Mouse (Mus musculus) hindbrain, embryonic 13.5 days (tissue): ENCODE results near the gene Fcgrt. TPM values are rescaled to one million over a fixed set of nuclear protein-coding genes. Genes with fewer than 3 reads are reported as not detected.
"Not testable (repeated sequence)": the region's sequence is repeated elsewhere in the genome, so short reads cannot be mapped to it uniquely, and the experiment has no call there.

ENCODE experiments used
- ATAC-seq: fragments of 200-750 bp; cut with Nextera tagmentation; 2 replicates; pipeline ENCODE4 v1.8.0; 2017; ENCODE audit warnings: moderate TSS enrichment; ENCODE audit not compliant: low FRiP score
- H3K27ac ChIP-seq: fragments of 300-500 bp; sonication (generic); 2 replicates; pipeline ENCODE4 v1.5.1; 2015; ENCODE audit warnings: inconsistent platforms, mild to moderate bottlenecking, moderate library complexity
- H3K27me3 ChIP-seq: fragments of 300-500 bp; sonication (generic); 2 replicates; pipeline ENCODE4 v1.6.1; 2015; ENCODE audit warnings: mild to moderate bottlenecking, inconsistent platforms
- H3K36me3 ChIP-seq: fragments of 300-500 bp; sonication (generic); 2 replicates; pipeline ENCODE4 v1.6.1; 2015; ENCODE audit warnings: mild to moderate bottlenecking, inconsistent platforms
- H3K4me1 ChIP-seq: fragments of 300-500 bp; sonication (generic); replicated peaks from 2 replicates; pipeline ENCODE4 v1.6.1; 2015; ENCODE audit warnings: inconsistent platforms
- H3K4me2 ChIP-seq: fragments of 300-500 bp; sonication (generic); 2 replicates; pipeline ENCODE4 v1.6.1; 2015; ENCODE audit warnings: inconsistent platforms, mild to moderate bottlenecking, moderate library complexity
- H3K4me3 ChIP-seq: fragments of 300-500 bp; sonication (generic); 2 replicates; pipeline ENCODE4 v1.5.1; 2015; ENCODE audit warnings: mild to moderate bottlenecking, inconsistent platforms
- H3K9ac ChIP-seq: fragments of 300-500 bp; sonication (generic); 2 replicates; pipeline ENCODE4 v1.6.1; 2015; ENCODE audit warnings: mild to moderate bottlenecking, inconsistent platforms
- H3K9me3 ChIP-seq: fragments of 300-500 bp; sonication (generic); 2 replicates; pipeline ENCODE4 v1.6.1; 2016; ENCODE audit warnings: inconsistent platforms
- WGBS: fragments of 180-500 bp; shearing (Covaris S2); methylation state at CpG from one replicate; pipeline ENCODE4 v1.1.7; 2015; 5-methylcytosine and 5-hydroxymethylcytosine counted together
- polyA plus RNA-seq: library from polyadenylated mRNA; unstranded; fragments of >200 nt; fragmentation: Nextera tagmentation; extraction: Ambion mirVana; gene quantifications from 2 replicates; pipeline ENCODE4 v1.2.1, GENCODE M21; 2015

Gene Fcgrt
- polyA plus RNA-seq, 1 experiment from 2014 or later = 28.3 TPM

- no peak overlapping the region for H3K27ac ChIP-seq
- H3K4me2 ChIP-seq = no peak overlapping the region
- H3K4me1 ChIP-seq = peaks cover 4% of the 10 kb centered on the region; the same call in 1 of the 2 replicates
- WGBS = 80% methylated on average over 9 of the region's 9 CpGs
- ATAC-seq = no peak
- H3K9ac ChIP-seq = peak overlapping the region; percentile 24; the same call in 1 of the 2 replicates
- H3K36me3 ChIP-seq = no peaks in the 10 kb centered on the region
- H3K27me3 ChIP-seq = no peaks in the 10 kb centered on the region
- H3K9me3 ChIP-seq = no peaks in the 10 kb centered on the region
- peak overlapping the region; percentile 9; the same call in 1 of the 2 replicates for H3K4me3 ChIP-seq
Observed at GRCm38 (mm10) chr7:45102940-45103585, 588 bp downstream of the Fcgrt start.

GRCm38 (mm10) chr7:45102441-45102840, 1.2 kb downstream of the Fcgrt start:
- ATAC-seq = no peak

DNA sequence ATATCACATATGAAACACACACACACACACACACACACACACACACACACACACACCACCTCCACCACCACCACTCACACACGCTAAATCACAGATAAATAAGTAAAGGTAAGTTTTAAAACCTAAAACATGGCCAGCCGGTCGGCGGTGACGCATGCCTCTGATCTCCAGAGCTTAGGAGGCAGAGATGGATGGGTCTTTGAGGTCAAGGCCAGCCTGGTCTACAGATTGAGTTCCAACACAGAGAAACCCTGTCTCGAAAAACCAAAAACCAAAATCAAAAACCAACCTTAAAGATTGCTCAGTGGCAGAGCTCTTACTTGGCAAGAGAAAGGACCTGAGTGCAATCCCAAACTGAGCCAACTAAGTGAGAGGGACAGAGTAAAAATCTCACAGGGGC, 3.6 kb downstream of the Fcgrt start:
- H3K27me3 ChIP-seq = no peaks in the 10 kb centered on the region
- no peak overlapping the region for H3K27ac ChIP-seq
- no peaks in the 10 kb centered on the region for H3K9me3 ChIP-seq
- no peaks in the 10 kb centered on the region for H3K4me1 ChIP-seq
- no peak overlapping the region for H3K4me3 ChIP-seq
- no peak for ATAC-seq
- no peak overlapping the region for H3K9ac ChIP-seq
- 93% methylated on average over 6 of the region's 6 CpGs for WGBS
- no peak overlapping the region for H3K4me2 ChIP-seq
- H3K36me3 ChIP-seq = no peaks in the 10 kb centered on the region

More at GRCm38 (mm10) chr7:45102441-45102840, 1.2 kb downstream of the Fcgrt start:
- no peaks in the 10 kb centered on the region for H3K9me3 ChIP-seq
- WGBS = 87% methylated on average over 11 of the region's 11 CpGs
- H3K36me3 ChIP-seq = no peaks in the 10 kb centered on the region
- no peak overlapping the region for H3K4me2 ChIP-seq
- no peak overlapping the region for H3K4me3 ChIP-seq
- H3K27ac ChIP-seq = no peak overlapping the region
- H3K9ac ChIP-seq = no peak overlapping the region
- H3K27me3 ChIP-seq = no peaks in the 10 kb centered on the region
- peaks cover 4% of the 10 kb centered on the region; the same call in 1 of the 2 replicates for H3K4me1 ChIP-seq

- ATAC-seq = no peak
Observed at GRCm38 (mm10) chr7:45098541-45099240, 5.0 kb downstream of the Fcgrt start.

DNA sequence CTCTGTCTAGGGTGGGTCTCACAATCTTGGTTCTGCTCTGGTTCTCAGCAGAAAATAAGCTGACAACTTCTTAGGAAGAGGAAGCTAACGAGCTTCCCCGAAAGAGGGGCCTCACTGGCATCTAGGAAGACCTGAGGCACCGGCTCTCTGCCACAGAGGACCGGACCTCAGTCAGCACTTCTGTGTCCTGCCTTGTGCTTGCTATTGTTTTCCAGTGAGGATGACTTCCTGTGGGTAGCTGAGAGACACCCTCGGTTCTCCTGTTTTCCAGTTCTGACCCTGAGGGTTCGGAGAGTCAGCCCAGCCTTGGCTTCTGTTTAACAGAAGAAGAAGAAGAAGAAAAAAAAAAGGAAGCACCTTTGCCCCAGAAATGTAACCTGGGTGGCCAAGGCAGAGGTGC, 6.2 kb downstream of the Fcgrt start:
- H3K27me3 ChIP-seq = no peaks in the 10 kb centered on the region
- H3K4me3 ChIP-seq = no peak overlapping the region
- H3K36me3 ChIP-seq = no peaks in the 10 kb centered on the region
- no peak for ATAC-seq
- 74% methylated on average over 6 of the region's 6 CpGs for WGBS
- H3K4me2 ChIP-seq = no peak overlapping the region
- no peak overlapping the region for H3K27ac ChIP-seq
- H3K4me1 ChIP-seq = 0 out of 2 replicates have a peak, but pooled peaks cover 7% of the 10 kb centered on the region
- H3K9me3 ChIP-seq = no peaks in the 10 kb centered on the region
- no peak overlapping the region for H3K9ac ChIP-seq

More at GRCm38 (mm10) chr7:45098541-45099240, 5.0 kb downstream of the Fcgrt start:
- no peaks in the 10 kb centered on the region for H3K4me1 ChIP-seq
- H3K4me2 ChIP-seq = no peak overlapping the region
- H3K4me3 ChIP-seq = no peak overlapping the region
- no peak overlapping the region for H3K9ac ChIP-seq
- no peaks in the 10 kb centered on the region for H3K27me3 ChIP-seq
- 92% methylated on average over 8 of the region's 8 CpGs for WGBS
- no peaks in the 10 kb centered on the region for H3K9me3 ChIP-seq
- no peaks in the 10 kb centered on the region for H3K36me3 ChIP-seq
- H3K27ac ChIP-seq = no peak overlapping the region

GRCm38 (mm10) chr7:45095965-45096364, 7.7 kb downstream of the Fcgrt start:
- H3K27me3 ChIP-seq, ATAC-seq, H3K4me2 ChIP-seq, H3K9me3 ChIP-seq, H3K4me3 ChIP-seq, H3K36me3 ChIP-seq, H3K27ac ChIP-seq, H3K9ac ChIP-seq: not testable (repeated sequence)
- WGBS = 94% methylated on average over 14 of the region's 14 CpGs
- peaks cover 18% of the 10 kb centered on the region; the same call in 1 of the 2 replicates for H3K4me1 ChIP-seq

DNA sequence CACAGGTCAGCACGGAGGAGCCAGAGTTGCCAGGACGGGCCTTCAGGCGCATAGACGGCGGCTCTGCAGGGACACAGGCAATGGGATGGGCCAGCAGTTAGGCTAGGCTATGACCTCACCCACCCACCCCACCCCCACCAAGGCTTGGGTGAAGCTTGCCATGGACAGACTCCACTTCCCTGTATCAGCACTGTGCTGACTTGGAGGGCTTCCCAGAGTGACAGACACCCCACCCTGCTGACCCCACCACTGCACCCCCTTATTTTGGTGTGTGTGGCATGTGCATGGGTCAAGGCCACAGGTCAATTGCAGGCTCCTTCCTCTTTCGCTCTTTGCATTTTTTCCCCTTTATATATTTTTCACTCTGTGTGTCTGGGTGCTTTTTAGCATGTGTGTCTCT, 8.3 kb downstream of the Fcgrt start:
- Histone ChIP-seq H3K4me1 (peaks cover 19% of the 10 kb centered on the region; the same call in 1 of the 2 replicates), H3K27me3 (peaks cover 4% of the 10 kb centered on the region; the same call in 1 of the 2 replicates), H3K4me2 (no peak overlapping the region), H3K9ac (no peak overlapping the region), H3K27ac (no peak overlapping the region), H3K36me3 (no peaks in the 10 kb centered on the region), H3K9me3 (no peaks in the 10 kb centered on the region), H3K4me3 (no peak overlapping the region)
- WGBS = 80% methylated on average over 6 of the region's 6 CpGs
- ATAC-seq = no peak

GRCm38 (mm10) chr7:45094121-45094520, 9.5 kb downstream of the Fcgrt start:
- Histone ChIP-seq H3K4me3 (no peak overlapping the region), H3K27me3 (peaks cover 4% of the 10 kb centered on the region; the same call in 1 of the 2 replicates), H3K27ac (no peak overlapping the region), H3K9ac (no peak overlapping the region), H3K9me3 (no peaks in the 10 kb centered on the region), H3K4me1 (peaks cover 19% of the 10 kb centered on the region; the same call in 1 of the 2 replicates), H3K36me3 (no peaks in the 10 kb centered on the region), H3K4me2 (no peak overlapping the region)
- WGBS = 50% methylated on average over 7 of the region's 7 CpGs
- ATAC-seq = no peak

- H3K4me2 ChIP-seq = no peak overlapping the region
- peaks cover 4% of the 10 kb centered on the region; the same call in 1 of the 2 replicates for H3K27me3 ChIP-seq
- H3K36me3 ChIP-seq = no peaks in the 10 kb centered on the region
- no peak overlapping the region for H3K9ac ChIP-seq
- WGBS = 41% methylated on average over 15 of the region's 18 CpGs
- ATAC-seq = no peak
- no peaks in the 10 kb centered on the region for H3K9me3 ChIP-seq
- H3K4me1 ChIP-seq = peaks cover 19% of the 10 kb centered on the region; the same call in 1 of the 2 replicates
- no peak overlapping the region for H3K27ac ChIP-seq
- H3K4me3 ChIP-seq = no peak overlapping the region
Observed at GRCm38 (mm10) chr7:45093516-45093905, 10.1 kb downstream of the Fcgrt start.

DNA sequence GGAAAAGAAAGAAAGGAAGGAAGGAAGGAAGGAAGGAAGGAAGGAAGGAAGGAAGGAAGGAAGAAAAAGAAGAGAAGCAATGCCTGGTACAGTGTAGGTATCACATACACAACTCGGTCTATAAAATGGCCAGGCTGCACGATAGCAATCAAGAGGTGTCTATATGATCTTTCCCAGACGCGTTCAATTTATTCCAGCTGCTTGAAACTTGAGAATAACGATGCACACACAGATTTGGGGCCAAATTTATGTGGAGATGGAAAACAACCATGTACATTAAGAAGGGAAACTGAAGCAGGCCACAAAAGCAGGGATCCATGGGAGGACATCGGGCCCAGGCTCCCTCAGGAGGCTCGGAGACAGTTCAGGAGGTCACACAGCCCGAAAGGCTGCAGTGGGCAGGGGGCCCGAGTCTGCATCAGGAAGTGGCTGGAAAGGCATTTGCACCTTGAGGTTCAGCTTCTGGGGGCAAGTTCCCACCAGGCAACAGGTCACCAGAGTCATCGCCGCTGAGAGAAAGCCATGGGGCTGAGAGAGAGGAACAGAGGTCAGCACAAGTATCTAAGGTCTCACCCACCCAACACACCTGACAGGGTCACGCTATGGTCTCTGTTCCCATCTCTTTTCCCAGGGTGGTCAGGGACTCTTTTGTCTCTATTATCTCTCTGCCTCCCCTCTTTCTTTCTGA, 10.7 kb downstream of the Fcgrt start:
- no peak overlapping the region; the same call in 1 of the 2 replicates for H3K27ac ChIP-seq
- H3K4me1 ChIP-seq = peaks cover 19% of the 10 kb centered on the region; the same call in 1 of the 2 replicates
- no peak overlapping the region for H3K4me3 ChIP-seq
- peaks cover 4% of the 10 kb centered on the region; the same call in 1 of the 2 replicates for H3K27me3 ChIP-seq
- WGBS = 64% methylated on average over 12 of the region's 12 CpGs
- no peaks in the 10 kb centered on the region for H3K36me3 ChIP-seq
- H3K9me3 ChIP-seq = no peaks in the 10 kb centered on the region
- H3K4me2 ChIP-seq = no peak overlapping the region
- no peak for ATAC-seq
- no peak overlapping the region for H3K9ac ChIP-seq

GRCm38 (mm10) chr7:45092048-45092447, 11.6 kb downstream of the Fcgrt start, which contains the start of gene Rcn3:
Gene Rcn3, minus strand, starts transcription at chr7:45092221.
- H3K36me3 ChIP-seq = peaks cover 2% of the 10 kb centered on the region; the same call in 1 of the 2 replicates
- H3K4me1 ChIP-seq = peaks cover 19% of the 10 kb centered on the region; the same call in 1 of the 2 replicates
- under 1% methylated on average over 16 of the region's 16 CpGs for WGBS
- peak within 1 kb of the TSS; percentile 39 for H3K4me3 ChIP-seq
- peak within 1 kb of the TSS; percentile 44; the same call in 1 of the 2 replicates for H3K27ac ChIP-seq
- H3K4me2 ChIP-seq = peak within 1 kb of the TSS; percentile 56
- peaks cover 4% of the 10 kb centered on the region; the same call in 1 of the 2 replicates for H3K27me3 ChIP-seq
- no peaks in the 10 kb centered on the region for H3K9me3 ChIP-seq
- peak within 1 kb of the TSS; percentile 69 for H3K9ac ChIP-seq
- peak; percentile 94 for ATAC-seq
